ENCODE assay signal across 8 mouse cellular contexts in the genomic region with DNA sequence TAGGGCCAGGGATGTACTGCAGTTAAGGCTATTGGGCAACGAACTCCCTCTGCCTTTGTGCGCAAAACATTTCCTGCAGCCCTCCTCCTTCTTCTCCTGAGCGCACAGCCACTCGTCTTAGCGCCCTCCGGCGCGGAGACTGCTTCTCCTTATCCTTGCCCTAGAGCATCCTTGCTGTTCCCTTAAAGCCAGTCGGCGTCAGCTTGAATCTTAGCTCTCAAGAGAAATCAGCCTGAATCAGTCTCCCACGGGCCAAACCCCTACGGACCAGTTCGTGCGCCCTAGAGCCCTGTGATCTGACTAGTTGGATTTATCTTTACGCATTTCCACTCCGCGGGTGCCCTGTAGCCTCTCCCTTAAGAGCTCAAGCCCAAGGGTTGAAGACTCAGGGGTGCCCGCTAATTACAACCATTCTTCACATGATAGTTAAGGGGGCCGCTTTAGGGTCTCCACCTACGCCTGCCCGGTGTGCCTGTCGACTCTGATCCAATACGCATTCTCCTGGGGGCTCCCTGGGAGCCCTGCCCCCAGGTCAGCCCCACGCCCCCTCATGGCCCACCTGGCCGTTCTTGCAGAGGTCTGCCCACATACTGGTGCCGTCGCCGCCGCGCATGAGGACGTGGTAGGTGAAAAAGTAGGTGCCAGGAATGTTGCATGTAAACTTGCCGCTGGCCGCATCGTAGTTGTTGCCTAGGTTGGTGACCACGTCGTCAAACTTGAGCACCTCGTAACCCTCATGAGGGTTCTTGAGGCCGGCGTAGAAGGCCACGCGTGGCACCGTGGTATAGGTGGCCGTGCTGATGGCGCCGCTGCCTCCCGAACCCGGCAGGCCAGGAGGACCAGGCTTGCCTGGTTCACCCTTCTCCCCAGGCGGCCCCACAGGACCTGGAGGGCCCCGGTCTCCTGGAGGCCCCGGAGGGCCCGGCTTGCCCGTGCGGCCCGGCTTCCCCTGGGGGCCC. TPM values are rescaled to one million over a fixed set of nuclear protein-coding genes. Genes with fewer than 3 reads are reported as not detected.
A peak's percentile ranks its signal among the peaks of the same experiment; 100 is the strongest.
DNase-seq lines count a peak whose midpoint lies in the region; ATAC-seq and TF ChIP-seq lines count a peak whose summit lies in the region.

No protein-coding gene starts in this region.

- peak overlapping the region; percentile 39 for H3K4me3 ChIP-seq in lung, embryonic 15.5 days
- H3K4me3 ChIP-seq in embryonic facial prominence, embryonic 14.5 days (ENCODE audit: low read depth, low read length), result peak overlapping the region; percentile 43
- H3K4me3 ChIP-seq in limb, embryonic 13.5 days, result peak overlapping the region; percentile 45
- peak overlapping the region; percentile 52; the same call in 1 of the 2 replicates for H3K4me3 ChIP-seq in small intestine, adult 2 months (ENCODE audit: low read depth, low read length)

- no peak for ATAC-seq in lung, embryonic 15.5 days (ENCODE audit: borderline replicate concordance, extremely low read depth, low FRiP score, low TSS enrichment)
- ATAC-seq in embryonic facial prominence, embryonic 14.5 days (ENCODE audit: low read depth), result no peak
- ATAC-seq in limb, embryonic 13.5 days (ENCODE audit: low FRiP score, low read depth), result no peak

- H3K36me3 ChIP-seq in lung, embryonic 15.5 days, result no peaks in the 10 kb centered on the region
- no peaks in the 10 kb centered on the region for H3K36me3 ChIP-seq in embryonic facial prominence, embryonic 14.5 days (ENCODE audit: control insufficient read depth, insufficient read depth, low read length)
- no peaks in the 10 kb centered on the region for H3K36me3 ChIP-seq in limb, embryonic 13.5 days
- no peaks in the 10 kb centered on the region for H3K36me3 ChIP-seq in small intestine, adult 2 months (ENCODE audit: control insufficient read depth, insufficient read depth, low read length)

- TF ChIP-seq CTCF in small intestine, adult 2 months (IDR thresholded peaks at IDR 0.05; ENCODE audit: extremely low read depth, insufficient read length, insufficient replicate concordance, low read depth, low read length), result no peak

- peaks cover 93% of the 10 kb centered on the region for H3K27me3 ChIP-seq in lung, embryonic 15.5 days
- H3K27me3 ChIP-seq in embryonic facial prominence, embryonic 14.5 days (replicated peaks; ENCODE audit: control insufficient read depth, insufficient read depth, low read length), result peaks cover 85% of the 10 kb centered on the region
- H3K27me3 ChIP-seq in limb, embryonic 13.5 days, result peaks cover 100% of the 10 kb centered on the region
- H3K27me3 ChIP-seq in small intestine, adult 2 months (ENCODE audit: control insufficient read depth, insufficient read depth, low read length), result peaks cover 54% of the 10 kb centered on the region

- TF ChIP-seq POLR2A in small intestine, adult 2 months (IDR thresholded peaks at IDR 0.05; ENCODE audit: low read depth, low read length), result no peak

- no peaks in the 10 kb centered on the region for H3K9me3 ChIP-seq in lung, embryonic 15.5 days
- H3K9me3 ChIP-seq in embryonic facial prominence, embryonic 14.5 days (ENCODE audit: control insufficient read depth, low read length), result no peaks in the 10 kb centered on the region
- no peaks in the 10 kb centered on the region for H3K9me3 ChIP-seq in limb, embryonic 13.5 days

- no peak overlapping the region for H3K9ac ChIP-seq in lung, embryonic 15.5 days
- H3K9ac ChIP-seq in embryonic facial prominence, embryonic 14.5 days (ENCODE audit: low read depth, low read length), result peak overlapping the region; percentile 51
- peak overlapping the region; percentile 43; the same call in 1 of the 2 replicates for H3K9ac ChIP-seq in limb, embryonic 13.5 days

- 2% methylated on average over 54 of the region's 54 CpGs for WGBS in lung, embryonic 15.5 days
- WGBS in embryonic facial prominence, embryonic 14.5 days, result 3% methylated on average over 50 of the region's 54 CpGs
- 3% methylated on average over 54 of the region's 54 CpGs for WGBS in limb, embryonic 13.5 days
- WGBS in small intestine, adult 2 months, result 4% methylated on average over 54 of the region's 54 CpGs

- H3K27ac ChIP-seq in lung, embryonic 15.5 days, result no peak overlapping the region
- H3K27ac ChIP-seq in embryonic facial prominence, embryonic 14.5 days (replicated peaks; ENCODE audit: low read depth, low read length), result no peak overlapping the region
- no peak overlapping the region for H3K27ac ChIP-seq in limb, embryonic 13.5 days
- H3K27ac ChIP-seq in small intestine, adult 2 months (ENCODE audit: insufficient read depth, low read depth, low read length), result no peak overlapping the region

- peaks cover 33% of the 10 kb centered on the region for H3K4me1 ChIP-seq in lung, embryonic 15.5 days
- H3K4me1 ChIP-seq in embryonic facial prominence, embryonic 14.5 days (ENCODE audit: control insufficient read depth, insufficient read depth, low read length), result peaks cover 21% of the 10 kb centered on the region
- H3K4me1 ChIP-seq in limb, embryonic 13.5 days, result peaks cover 35% of the 10 kb centered on the region
- peaks cover 8% of the 10 kb centered on the region for H3K4me1 ChIP-seq in small intestine, adult 2 months (ENCODE audit: control insufficient read depth, insufficient read depth, insufficient read length, low read length)

- no peak for DNase-seq in lung, postnatal 14 days
- peak; percentile 16 for DNase-seq in embryonic facial prominence, embryonic 14.5 days (ENCODE audit: low spot score)
- DNase-seq in layer of hippocampus, adult 9-10 months (ENCODE audit: low spot score), result no peak
- DNase-seq in cerebellum, adult 9-11 months, result no peak
- no peak for DNase-seq in thymus, postnatal 14 days

- H3K4me2 ChIP-seq in lung, embryonic 15.5 days, result peak overlapping the region; percentile 87
- peak overlapping the region; percentile 67 for H3K4me2 ChIP-seq in embryonic facial prominence, embryonic 14.5 days (ENCODE audit: low read depth, low read length)
- H3K4me2 ChIP-seq in limb, embryonic 13.5 days (replicated peaks), result peak overlapping the region; percentile 75

RNA-seq across cellular contexts. Expression of gene C1ql1, which starts 0.9 kb away (rescaled TPM):
- 1.4 and 1.8 TPM in 2 replicates for polyA plus RNA-seq in lung, embryonic 15.5 days (2015; fragmentation: Nextera tagmentation; extraction: Ambion mirVana)
- 1.8 and 2.7 TPM in 2 replicates for polyA plus RNA-seq in embryonic facial prominence, embryonic 14.5 days (2014; fragmentation: Nextera tagmentation; extraction: Ambion mirVana)
- polyA plus RNA-seq in limb, embryonic 13.5 days (2015; fragmentation: Nextera tagmentation; extraction: Ambion mirVana), result 1.4 and 1.7 TPM in 2 replicates
- 0.29 and 0.70 TPM in 2 replicates for polyA plus RNA-seq in small intestine, adult 2 months (2012; rRNA removed)

RNA-seq across cellular contexts. Expression of gene Kif18b, which starts 20.7 kb away (rescaled TPM):
- polyA plus RNA-seq in lung, embryonic 15.5 days (2015; fragmentation: Nextera tagmentation; extraction: Ambion mirVana), result 13.8 and 15.2 TPM in 2 replicates
- polyA plus RNA-seq in embryonic facial prominence, embryonic 14.5 days (2014; fragmentation: Nextera tagmentation; extraction: Ambion mirVana), result 6.6 and 7.0 TPM in 2 replicates
- 10.8 and 11.0 TPM in 2 replicates for polyA plus RNA-seq in limb, embryonic 13.5 days (2015; fragmentation: Nextera tagmentation; extraction: Ambion mirVana)
- 2.2 and 5.0 TPM in 2 replicates for polyA plus RNA-seq in small intestine, adult 2 months (2012; rRNA removed)

RNA-seq across cellular contexts. Expression of gene Gfap, which starts 44.9 kb away (rescaled TPM):
- polyA plus RNA-seq in lung, embryonic 15.5 days (2015; fragmentation: Nextera tagmentation; extraction: Ambion mirVana), result 0.25 and 0.37 TPM in 2 replicates
- 0.31 and 0.45 TPM in 2 replicates for polyA plus RNA-seq in embryonic facial prominence, embryonic 14.5 days (2014; fragmentation: Nextera tagmentation; extraction: Ambion mirVana)
- polyA plus RNA-seq in limb, embryonic 13.5 days (2015; fragmentation: Nextera tagmentation; extraction: Ambion mirVana), result 0.37 and 0.48 TPM in 2 replicates
- 0.30 and 0.65 TPM in 2 replicates for polyA plus RNA-seq in small intestine, adult 2 months (2012; rRNA removed)
